Mouse (Mus musculus): ENCODE data around the gene Dok4.
A peak's percentile ranks its signal among the peaks of the same experiment; 100 is the strongest.
"Not testable (repeated sequence)": the region's sequence is repeated elsewhere in the genome, so short reads cannot be mapped to it uniquely, and the experiment has no call there.

The Dok4 gene

DNA sequence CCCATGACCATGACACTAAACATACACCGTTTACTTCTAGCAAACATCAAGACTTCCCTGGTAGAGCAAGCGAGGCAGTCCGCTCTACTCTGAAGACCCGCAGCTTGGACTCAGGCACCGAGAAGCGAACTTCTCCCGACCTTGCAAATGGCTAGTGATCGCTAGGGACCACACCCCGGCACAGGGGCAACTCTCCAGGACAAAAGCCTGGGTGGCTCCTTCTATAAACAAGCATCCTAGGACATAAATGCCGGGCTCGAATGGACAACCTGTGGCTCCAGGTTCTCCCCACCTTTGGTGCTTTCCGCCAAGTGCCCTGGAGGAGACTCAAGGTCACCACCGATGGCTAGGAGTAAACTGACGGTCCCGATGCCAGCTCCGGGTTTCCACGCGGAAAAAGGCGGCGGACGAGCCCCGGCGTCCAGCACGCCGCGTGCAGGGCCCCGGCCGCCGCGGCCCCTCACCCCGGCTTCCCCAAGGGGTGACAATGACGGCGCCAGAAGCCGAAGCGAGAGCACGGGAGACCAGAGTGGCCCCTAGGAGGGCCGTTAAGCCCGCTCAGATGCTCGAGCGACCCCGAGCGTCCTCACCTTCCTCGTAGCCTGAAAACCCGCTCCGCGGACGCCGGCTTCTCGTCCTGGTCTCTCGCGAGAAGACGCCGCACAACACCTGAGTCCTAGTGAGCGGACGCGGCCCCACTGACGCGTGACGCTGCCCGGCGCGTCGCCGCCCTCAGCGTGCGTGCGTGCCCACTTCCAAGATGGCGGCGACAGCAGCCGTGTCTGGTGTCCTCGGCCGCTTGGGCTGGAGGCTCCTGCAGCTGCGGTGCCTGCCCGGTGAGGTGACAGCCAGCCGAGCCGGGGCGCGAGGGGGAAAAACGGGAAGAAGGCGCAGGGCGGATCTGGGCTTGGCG, 38.2 kb downstream of the Dok4 start, which contains the start of the genes Coq9 and Ciapin1:
Gene Coq9, plus strand, starts transcription at position 660 of the 913 bp plus-strand sequence.
Gene Ciapin1, minus strand, starts transcription at position 697 of the 913 bp plus-strand sequence.
- DNase-seq = peak; percentile 91

DNA sequence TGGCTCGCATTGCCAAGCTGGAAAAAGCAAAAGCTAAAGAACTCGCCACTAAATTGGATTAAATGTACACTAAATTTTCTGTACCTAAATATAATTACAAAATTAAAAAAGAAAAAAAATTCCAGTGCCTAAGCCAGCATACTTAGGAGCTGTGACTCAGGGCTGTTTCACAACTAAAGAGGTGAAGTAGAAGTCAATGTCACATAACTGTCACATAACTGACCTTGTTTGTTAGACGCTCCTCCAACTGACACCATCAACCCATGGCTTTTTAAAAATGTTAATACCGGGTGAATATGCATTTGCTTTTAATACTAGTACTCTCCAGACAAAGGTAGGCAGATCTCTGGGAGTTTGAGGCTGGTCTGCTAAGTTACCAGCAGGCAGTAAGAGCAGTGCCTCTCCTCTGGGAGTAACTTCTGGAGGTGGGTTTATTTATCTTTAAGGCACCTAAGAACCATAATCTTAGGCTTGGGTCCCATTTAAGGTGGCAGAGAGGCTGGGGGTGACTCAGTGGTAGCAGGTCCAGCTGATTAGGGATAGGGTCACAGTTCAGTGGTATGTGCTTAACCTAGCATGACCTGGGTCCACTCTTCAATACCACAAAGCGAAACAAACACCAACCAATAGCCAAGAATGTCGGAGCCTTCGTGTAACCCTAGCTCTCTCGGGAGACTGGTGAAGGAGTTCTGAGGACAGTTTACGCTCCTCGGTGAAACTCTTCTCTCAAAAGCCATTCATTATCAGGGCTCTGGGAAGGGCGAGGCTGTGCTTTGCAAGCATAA, 39.5 kb downstream of the Dok4 start:
- no peak for DNase-seq

DNA sequence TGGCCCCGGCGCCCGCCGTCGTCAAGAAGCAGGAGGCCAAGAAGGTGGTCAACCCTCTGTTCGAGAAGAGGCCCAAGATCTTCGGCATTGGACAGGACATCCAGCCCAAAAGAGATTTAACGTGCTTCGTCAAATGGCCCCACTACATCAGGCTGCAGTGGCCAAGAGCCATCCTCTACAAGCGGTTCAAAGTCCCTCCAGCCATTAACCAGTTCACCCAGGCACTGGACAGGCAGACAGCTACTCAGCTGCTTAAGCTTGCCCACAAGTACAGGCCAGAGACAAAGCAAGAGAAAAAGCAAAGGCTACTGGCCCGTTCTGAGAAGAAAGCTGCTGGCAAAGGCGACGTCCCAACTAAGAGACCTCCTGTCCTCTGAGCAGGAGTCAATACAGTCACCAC, 40.4 kb downstream of the Dok4 start:
- not testable (repeated sequence) for DNase-seq

DNA sequence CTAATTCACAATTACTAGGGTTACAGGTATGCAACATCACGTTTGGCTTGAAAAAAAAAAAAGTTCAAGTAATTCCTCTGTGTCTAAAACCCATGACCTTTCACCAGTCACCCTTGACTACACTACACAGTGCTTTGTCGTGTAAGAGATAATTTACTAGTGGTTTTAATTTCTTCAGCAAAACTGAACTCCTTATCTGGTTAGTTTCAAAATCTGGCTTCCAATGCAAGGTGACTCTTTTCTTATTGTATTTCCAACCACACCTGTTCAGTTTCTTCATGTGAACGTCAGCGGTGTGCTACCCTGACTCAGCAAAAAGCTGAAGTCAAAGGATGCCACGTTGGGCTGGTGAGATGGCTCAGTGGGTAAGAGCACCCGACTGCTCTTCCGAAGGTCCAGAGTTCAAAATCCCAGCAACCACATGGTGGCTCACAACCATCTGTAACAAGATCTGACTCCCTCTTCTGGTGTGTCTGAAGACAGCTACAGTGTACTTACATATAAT, 42.2 kb downstream of the Dok4 start:
- DNase-seq = not testable (repeated sequence)

DNA sequence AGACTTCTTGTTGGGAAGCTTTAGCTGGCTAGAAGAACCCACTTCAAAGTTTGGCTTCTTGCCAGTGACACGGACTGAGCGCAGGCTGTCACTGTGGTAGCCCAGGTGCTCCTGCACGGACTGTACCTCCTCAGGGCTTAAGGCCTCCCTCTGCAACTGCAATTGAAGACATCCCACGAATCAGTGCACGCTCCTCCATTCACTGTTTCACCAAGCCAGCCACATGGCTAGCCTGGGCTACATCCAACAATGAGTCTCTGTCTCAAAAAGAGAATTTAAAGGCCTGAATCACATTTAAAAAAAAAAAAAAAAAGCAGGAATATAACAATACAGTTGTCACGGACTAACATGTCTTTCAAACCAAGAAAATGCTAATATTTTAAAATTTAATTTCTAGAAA, 47.8 kb downstream of the Dok4 start:
- no peak for DNase-seq

DNA sequence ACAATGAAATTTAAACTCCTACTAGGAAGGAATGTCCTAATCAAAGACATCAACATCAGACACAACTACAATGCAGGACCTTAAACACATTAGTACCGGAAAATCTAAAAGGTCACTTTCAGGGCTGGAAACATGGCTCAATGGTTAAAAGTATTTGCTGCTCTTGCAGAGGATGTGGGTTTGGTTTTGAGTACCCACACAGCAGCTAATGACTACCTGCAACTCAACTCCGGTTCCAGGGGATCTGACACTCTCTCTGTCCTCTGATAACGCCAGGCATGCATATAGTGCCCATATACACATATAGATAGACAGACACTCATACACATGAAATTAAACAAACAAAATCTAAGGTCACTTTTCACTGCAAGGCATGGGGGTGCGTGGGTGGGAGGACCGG, 49.9 kb downstream of the Dok4 start:
- DNase-seq = no peak

DNA sequence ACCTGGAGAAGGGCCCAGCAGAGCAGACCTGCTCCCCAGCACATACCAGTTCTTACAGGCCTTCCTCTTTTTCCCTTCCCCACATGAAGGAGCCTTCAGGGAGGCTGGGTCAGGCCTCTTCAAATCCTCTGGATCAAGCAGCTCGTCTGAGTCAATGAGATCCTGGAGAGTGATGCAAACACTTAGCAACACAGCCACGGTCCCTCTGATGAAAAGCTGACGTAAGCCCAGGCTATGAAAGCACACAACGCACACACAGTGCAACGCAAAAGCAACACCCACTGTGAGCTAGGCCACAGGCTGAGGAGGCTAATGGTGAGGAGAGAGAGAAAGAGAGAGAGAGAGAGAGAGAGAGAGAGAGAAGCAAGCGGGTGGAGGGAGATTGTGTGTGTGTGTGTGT, 51.0 kb downstream of the Dok4 start:
- no peak for DNase-seq

DNA sequence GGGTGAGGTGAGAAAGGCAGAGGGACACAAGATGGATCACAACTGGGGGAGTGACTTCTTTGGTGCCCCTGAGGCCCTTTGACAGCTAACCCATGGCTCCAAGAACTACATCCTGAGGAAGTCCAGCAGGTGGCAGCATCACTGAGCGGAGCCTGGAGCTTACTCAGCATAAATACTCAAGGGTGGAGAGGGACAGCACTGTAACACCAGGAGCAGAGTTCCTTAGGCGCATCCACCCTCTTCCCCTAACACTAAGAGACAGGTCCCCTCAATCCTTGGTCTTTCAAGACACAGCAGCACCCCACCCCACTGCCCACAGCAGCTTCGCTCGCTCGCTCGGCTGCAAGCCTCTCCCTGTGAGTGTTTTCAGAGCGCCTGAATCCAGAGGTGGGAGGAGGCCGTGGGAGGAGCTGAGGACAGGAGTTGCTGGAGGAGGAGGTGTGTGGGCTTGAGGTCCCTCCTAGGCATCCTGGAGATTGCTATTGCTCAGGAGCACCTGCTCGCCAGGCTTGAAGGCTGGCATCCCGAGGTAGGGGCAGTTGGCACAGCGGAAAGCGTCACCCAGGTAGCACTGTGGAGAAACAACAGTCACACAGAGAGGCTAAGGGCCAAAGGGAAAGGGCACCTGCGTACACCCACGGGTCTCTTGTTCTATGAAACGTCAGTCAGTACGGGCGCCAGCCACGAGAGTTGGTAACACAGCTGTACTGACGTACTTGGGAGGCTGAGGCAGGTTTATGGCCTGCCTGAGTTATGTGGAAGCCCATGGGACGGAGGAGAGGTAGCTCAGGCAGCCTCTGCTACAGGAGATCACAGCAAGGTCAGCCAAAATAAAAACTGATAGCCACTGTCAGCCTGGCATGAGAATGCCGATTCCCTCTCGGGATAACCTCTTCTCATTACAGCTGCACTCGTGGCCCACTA, 53.2 kb downstream of the Dok4 start:
- no peak for DNase-seq

DNA sequence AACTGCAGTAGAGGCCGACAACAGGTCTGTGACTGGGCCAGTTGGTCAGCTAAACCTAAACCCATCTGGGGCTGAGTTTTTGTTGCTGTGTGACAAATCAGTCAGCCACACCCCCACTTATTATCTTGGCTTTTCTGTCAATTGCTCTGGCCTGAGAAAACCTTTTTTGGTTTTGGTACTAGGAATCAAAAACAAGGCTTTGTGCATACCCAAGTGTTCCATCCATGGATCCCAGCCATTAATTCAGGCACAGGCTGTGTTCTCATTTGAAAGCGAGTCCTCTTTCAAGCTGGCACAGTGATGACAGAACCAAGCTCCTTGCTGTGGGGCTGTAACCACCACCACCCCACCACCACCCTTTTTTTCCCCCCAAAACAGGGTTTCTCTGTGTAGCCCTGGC, 54.7 kb downstream of the Dok4 start:
- no peak for DNase-seq

DNA sequence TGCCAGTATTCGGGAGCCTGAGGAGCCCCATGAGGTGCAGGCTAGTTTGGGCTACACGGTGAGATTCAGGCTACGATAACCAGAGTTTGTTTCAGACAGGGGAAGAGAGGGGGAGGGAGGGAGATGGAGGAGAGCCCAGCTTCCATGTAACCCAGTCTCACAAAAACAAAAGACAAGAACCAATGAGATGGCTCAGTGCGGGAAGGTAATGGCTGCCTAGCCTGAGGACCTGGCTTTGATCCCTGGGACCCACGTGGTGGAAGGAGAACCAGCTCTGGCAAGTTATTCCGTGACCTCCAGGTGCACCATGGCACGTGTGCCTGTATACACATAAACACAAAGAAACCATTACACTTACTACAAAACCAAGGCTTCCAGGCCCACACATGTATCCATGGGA, 55.6 kb downstream of the Dok4 start:
- no peak for DNase-seq

DNA sequence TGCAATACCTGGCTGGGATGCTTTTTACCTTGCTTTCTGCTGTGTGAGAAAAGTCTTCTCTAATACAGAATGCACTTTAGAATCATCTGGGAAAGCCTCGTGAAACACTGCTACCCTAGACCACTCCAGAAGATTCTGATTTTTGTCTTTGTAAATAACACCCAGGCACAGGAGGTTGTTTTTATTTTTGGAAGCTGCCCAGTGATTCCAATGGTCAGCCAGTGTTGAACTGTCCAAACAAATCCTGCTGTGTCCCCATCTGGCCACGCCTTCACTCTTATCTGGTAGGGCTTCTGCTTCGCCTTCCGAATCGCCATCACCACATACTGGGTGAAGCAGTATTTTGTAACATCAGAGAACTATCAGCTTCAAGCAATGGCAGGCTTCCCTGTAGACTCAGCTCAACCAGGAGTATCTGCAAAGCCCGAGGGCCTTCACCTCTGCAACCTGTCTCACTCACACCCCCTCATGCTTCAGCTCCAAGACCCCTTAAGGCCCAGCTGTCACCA, 56.4 kb downstream of the Dok4 start:
- DNase-seq = no peak

DNA sequence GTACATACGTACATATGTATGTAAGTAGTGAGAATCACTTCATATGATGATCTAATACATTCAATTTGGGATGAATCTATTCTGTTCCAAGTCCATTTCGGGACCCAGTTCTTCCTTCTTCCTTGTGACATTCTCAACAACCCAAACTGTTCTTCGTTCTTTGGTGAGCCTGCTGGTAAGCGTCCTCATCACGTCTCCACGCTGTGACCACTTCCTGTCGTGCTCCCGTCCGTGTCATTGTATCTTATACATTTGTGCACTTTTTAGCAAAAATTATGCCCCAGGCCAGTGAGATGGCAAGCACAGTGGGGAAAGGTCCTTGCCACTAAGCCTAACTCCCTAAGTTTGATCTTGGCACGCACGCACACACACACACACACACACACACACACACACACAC, 58.2 kb downstream of the Dok4 start:
- no peak for DNase-seq

DNA sequence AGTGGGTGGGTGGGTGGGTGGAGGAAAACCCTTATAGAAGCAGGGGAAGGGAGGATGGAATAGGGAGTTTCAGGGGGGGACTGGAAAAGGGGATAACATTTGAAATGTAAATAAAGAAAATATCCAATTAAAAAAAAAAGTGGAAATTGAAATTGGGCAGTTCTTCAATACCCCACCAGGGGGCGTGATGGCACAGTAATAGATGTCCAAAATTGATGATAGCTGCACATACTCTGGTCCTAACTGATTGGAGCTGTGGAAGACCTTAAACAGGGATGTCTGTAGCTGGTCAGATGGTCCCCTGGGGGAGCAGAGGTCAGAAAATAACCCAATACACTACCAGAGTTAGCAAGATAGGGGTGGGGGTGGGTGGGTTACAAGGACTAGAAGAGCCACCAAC, 61.6 kb downstream of the Dok4 start:
- peak; percentile 47 for DNase-seq

Data from cerebellum, adult 8-10 months (tissue).